Mouse (Mus musculus) limb, embryonic 14.5 days (tissue): ENCODE data around the gene Ttc26. TPM values are rescaled to one million over a fixed set of nuclear protein-coding genes. Genes with fewer than 3 reads are reported as not detected.

Experiments used
- ATAC-seq: fragments of 200-750 bp; cut with Nextera tagmentation; 2 replicates; pipeline ENCODE4 v1.8.0; 2017; ENCODE audit warnings: low read depth, moderate number of reproducible peaks, moderate TSS enrichment; ENCODE audit not compliant: low FRiP score
- DNase-seq: peaks from one replicate; pipeline ENCODE4 v3.0.0-alpha.2; 2015; ENCODE audit warnings: low spot score
- H3K27ac ChIP-seq: fragments of 300-500 bp; sonication (generic); replicated peaks from 2 replicates; pipeline ENCODE4 v1.5.1; 2014; ENCODE audit warnings: low read depth, mild to moderate bottlenecking, low read length, moderate library complexity, mixed read lengths
- H3K27me3 ChIP-seq: fragments of 300-500 bp; sonication (generic); 2 replicates; pipeline ENCODE4 v1.6.1; 2014; ENCODE audit warnings: low read length, mixed read lengths; ENCODE audit not compliant: control insufficient read depth, insufficient read depth
- H3K36me3 ChIP-seq: fragments of 300-500 bp; sonication (generic); 2 replicates; pipeline ENCODE4 v1.6.1; 2014; ENCODE audit warnings: mild to moderate bottlenecking, low read length, moderate library complexity, mixed read lengths; ENCODE audit not compliant: control insufficient read depth, insufficient read depth
- H3K4me1 ChIP-seq: fragments of 300-500 bp; sonication (generic); 2 replicates; pipeline ENCODE4 v1.6.1; 2014; ENCODE audit warnings: antibody characterized with exemption, low read length, mixed read lengths; ENCODE audit not compliant: control insufficient read depth, insufficient read depth
- H3K4me2 ChIP-seq: fragments of 300-500 bp; sonication (generic); replicated peaks from 2 replicates; pipeline ENCODE4 v1.6.1; 2014; ENCODE audit warnings: low read depth, mild to moderate bottlenecking, low read length, moderate library complexity; ENCODE audit not compliant: severe bottlenecking
- H3K4me3 ChIP-seq: fragments of 300-500 bp; sonication (generic); replicated peaks from 2 replicates; pipeline ENCODE4 v1.5.1; 2014; ENCODE audit warnings: low read length
- H3K9ac ChIP-seq: fragments of 300-500 bp; sonication (generic); 2 replicates; pipeline ENCODE4 v1.6.1; 2014; ENCODE audit warnings: mild to moderate bottlenecking, low read depth, low read length, moderate library complexity; ENCODE audit not compliant: severe bottlenecking
- H3K9me3 ChIP-seq: fragments of 300-500 bp; sonication (generic); 2 replicates; pipeline ENCODE4 v1.6.1; 2016; ENCODE audit warnings: low read length; ENCODE audit not compliant: control insufficient read depth
- POLR2A ChIP-seq: fragments of 200-500 bp; IDR thresholded peaks from 2 replicates; pipeline ENCODE4 v1.8.0; 2012; ENCODE audit warnings: inconsistent platforms, mild to moderate bottlenecking, moderate library complexity, borderline replicate concordance; ENCODE audit not compliant: insufficient read depth, insufficient read length; ENCODE audit errors: extremely low read depth
- WGBS: fragments of 180-500 bp; shearing (Covaris S2); extraction: QIAGEN DNeasy Blood & Tissue Kit; methylation state at CpG from one replicate; pipeline ENCODE4 v1.1.7; 2014; 5-methylcytosine and 5-hydroxymethylcytosine counted together
- polyA plus RNA-seq, 2 experiments: library from polyadenylated mRNA; depleted of rRNA in 1 of 2; stranded (reverse) in 1 of 2; unstranded in 1 of 2; fragments of >200 nt; fragmentation: Nextera tagmentation in 1 of 2; extraction: Ambion mirVana in 1 of 2; gene quantifications; 2 replicates each; pipeline versions ENCODE4 v1.2.1 to v1.2.3; 2012 to 2014

Gene Ttc26
- polyA plus RNA-seq (2012; rRNA removed), result 7.0 and 7.1 TPM in 2 replicates
- 4.3 and 5.2 TPM in 2 replicates for polyA plus RNA-seq (2014; fragmentation: Nextera tagmentation; extraction: Ambion mirVana)

DNA sequence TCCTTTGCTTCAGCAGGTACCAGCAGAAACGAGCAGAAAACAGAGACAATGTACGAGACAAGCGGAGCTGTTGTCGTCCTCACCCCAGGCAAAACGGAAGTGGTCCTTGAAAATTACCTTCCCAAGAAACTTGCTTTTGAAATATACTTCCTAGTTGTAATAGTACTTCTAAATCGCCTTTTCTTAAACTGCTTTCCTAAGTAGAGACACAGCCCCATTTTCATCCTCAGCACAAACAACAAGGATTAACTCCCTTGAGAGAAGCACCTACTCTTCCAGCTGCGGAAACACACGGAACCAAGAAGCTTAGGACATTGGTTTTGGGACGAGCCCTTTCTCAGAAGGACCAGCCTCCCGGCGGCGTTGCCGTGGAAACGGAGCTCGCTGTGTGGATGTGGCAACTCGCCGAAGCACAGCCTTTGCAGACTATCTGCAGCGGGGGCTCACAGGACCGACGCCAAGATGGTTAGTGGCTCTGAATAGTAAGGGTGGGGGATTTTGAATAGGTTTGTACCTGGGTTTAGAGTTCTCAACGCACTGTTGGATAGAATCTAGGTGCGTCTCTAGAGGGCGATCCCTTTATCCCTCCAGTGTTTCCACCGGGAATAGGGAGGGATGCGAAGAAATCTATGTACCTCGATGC is at the start of gene Ttc26:
Gene Ttc26, plus strand, starts transcription at position 341 of the 643 bp plus-strand sequence.
- Histone ChIP-seq H3K4me2 (peak within 1 kb of the TSS; percentile 84), H3K4me1 (peaks cover 7% of the 10 kb centered on the region), H3K27me3 (no peaks in the 10 kb centered on the region), H3K36me3 (peaks cover 5% of the 10 kb centered on the region; the same call in 1 of the 2 replicates), H3K27ac (no peak within 1 kb of the TSS; the same call in 1 of the 2 replicates), H3K9me3 (no peaks in the 10 kb centered on the region), H3K9ac (peak within 1 kb of the TSS; percentile 62), H3K4me3 (peak within 1 kb of the TSS; percentile 48)
- peak; percentile 90 for DNase-seq
- TF ChIP-seq POLR2A, result peak; percentile 22; the same call in 1 of the 2 replicates
- ATAC-seq, result peak; percentile 96
- under 1% methylated on average over 26 of the region's 26 CpGs for WGBS

DNA sequence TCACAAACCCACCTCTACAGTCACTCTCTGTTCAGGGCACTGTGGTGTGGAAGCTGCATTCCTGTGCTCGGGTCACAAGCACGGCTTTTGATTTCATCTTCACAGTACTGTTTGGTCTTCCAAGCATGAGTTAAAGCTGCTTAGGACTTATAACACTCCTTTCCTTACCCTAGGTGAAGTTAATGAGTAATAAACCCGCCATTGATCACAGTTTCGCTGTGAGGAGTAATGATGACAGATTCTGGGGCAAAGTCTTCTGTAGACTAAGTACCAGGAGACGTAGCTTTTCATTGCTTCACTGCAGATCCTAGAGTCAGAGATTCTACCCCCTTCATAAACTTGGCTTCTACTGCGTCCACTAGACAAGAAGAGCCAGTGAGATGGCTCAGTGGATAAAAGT is 46.0 kb upstream of the Ttc26 start:
- Histone ChIP-seq H3K9ac (no peak overlapping the region), H3K4me3 (no peak overlapping the region), H3K27ac (no peak overlapping the region), H3K4me2 (no peak overlapping the region), H3K36me3 (no peaks in the 10 kb centered on the region), H3K27me3 (no peaks in the 10 kb centered on the region), H3K4me1 (no peaks in the 10 kb centered on the region), H3K9me3 (no peaks in the 10 kb centered on the region)
- WGBS, result 80% methylated on average over 6 of the region's 6 CpGs
- DNase-seq (no peak), ATAC-seq (no peak)
- no peak for TF ChIP-seq POLR2A

DNA sequence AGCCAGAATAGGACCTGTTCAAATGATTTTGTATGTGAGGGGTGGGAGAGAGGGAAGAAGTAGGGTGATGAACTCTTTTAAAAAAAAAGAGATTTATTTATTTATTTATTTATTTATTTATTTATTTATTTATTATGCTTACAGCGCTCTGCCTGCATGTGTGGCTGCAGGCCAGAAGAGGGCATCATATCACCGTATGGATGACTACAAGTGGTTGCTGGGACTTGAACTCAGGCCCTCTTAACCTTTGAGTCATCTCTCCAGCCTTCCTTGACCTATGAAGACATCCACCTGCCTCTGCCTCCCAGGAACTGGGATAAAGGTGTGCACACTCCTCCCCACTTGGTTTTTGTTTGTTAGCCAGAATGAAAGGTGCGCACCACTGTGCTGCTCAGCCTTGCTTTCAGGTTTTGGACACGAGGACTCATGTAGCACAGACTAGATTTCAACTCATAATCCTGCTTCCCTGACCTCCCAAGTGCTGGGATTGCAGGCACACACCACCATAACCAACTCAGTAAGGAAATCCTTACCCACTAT is 44.0 kb upstream of the Ttc26 start:
- ATAC-seq (no peak), DNase-seq (no peak)
- Histone ChIP-seq H3K36me3 (no peaks in the 10 kb centered on the region), H3K4me3 (no peak overlapping the region), H3K27ac (no peak overlapping the region), H3K4me2 (no peak overlapping the region), H3K4me1 (no peaks in the 10 kb centered on the region), H3K9me3 (no peaks in the 10 kb centered on the region), H3K9ac (no peak overlapping the region), H3K27me3 (no peaks in the 10 kb centered on the region)
- WGBS, result 82% methylated on average over 4 of the region's 4 CpGs
- TF ChIP-seq POLR2A, result no peak

DNA sequence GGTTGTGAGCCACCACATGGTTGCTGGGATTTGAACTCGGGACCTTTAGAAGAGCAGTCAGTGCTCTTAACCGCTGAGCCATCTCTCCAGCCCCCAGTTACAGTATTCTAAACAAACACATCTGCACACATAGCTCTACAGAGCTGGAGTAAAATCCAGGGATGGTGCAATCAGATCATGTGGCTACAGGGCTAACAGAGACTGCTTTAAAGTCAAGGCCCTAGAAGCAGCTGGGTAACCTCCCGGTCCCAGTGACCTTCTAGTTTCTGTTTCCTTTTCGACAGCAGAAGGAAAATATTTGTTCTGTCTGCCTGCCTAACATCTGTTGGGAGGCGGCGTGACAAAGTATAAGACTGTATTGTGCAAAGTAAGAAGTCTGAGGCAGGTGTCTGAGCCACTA is 43.3 kb upstream of the Ttc26 start:
- DNase-seq (no peak), ATAC-seq (no peak)
- Histone ChIP-seq H3K4me1 (no peaks in the 10 kb centered on the region), H3K27me3 (no peaks in the 10 kb centered on the region), H3K36me3 (no peaks in the 10 kb centered on the region), H3K27ac (no peak overlapping the region), H3K4me2 (no peak overlapping the region), H3K9ac (no peak overlapping the region), H3K9me3 (no peaks in the 10 kb centered on the region), H3K4me3 (no peak overlapping the region)
- 82% methylated on average over 6 of the region's 6 CpGs for WGBS
- TF ChIP-seq POLR2A, result no peak

DNA sequence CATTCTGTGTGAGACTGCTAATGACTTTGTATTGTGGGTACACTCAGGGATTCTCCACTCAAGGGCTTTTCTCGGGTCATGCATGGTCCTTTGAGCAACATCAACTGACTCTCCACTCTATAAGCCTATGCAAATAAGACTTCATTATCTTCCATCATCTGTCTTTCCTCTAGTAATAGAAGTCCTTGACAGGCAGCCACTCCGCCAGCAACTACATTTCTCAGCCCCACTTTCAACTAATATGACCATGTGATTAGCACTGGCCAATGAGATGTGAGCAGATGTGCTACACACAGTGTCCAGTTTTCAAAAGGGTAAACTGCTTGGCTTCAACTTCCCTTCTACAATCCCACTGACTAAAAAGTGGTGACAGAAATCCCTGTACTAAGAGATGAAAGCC is 42.2 kb upstream of the Ttc26 start:
- H3K4me2 ChIP-seq, result no peak overlapping the region
- 59% methylated on average over 2 of the region's 2 CpGs for WGBS
- H3K4me1 ChIP-seq, result no peaks in the 10 kb centered on the region
- no peak overlapping the region for H3K27ac ChIP-seq
- no peak overlapping the region for H3K9ac ChIP-seq
- no peaks in the 10 kb centered on the region for H3K9me3 ChIP-seq
- ATAC-seq (no peak), DNase-seq (no peak)
- no peaks in the 10 kb centered on the region for H3K27me3 ChIP-seq
- no peaks in the 10 kb centered on the region for H3K36me3 ChIP-seq
- no peak overlapping the region for H3K4me3 ChIP-seq
- TF ChIP-seq POLR2A, result no peak
